In genomic region chr11:89969131-89969530, GRCm38 (mm10) we compare ENCODE assay signal across 34 mouse cellular contexts.
"Had no signal": no experiment of that assay in that cellular context is flagged by ENCODE, and none has a peak within 500 bp of the region (broad histone marks: within the 10 kb centered on the region; RNA-seq: fewer than 3 reads in every experiment).

No protein-coding gene starts in this region.

- DNase-seq: heart, postnatal 10 days; heart, postnatal 36 days; heart, postnatal 4 days; kidney, adult 11 months; kidney, adult 18-20 months; kidney, adult 2 months; kidney, adult 8-10 months; kidney, adult 9 months; kidney, postnatal 10 days; kidney, postnatal 14 days; kidney, postnatal 25 days; kidney, postnatal 36 days; kidney, postnatal 4 days; layer of hippocampus, adult 9-11 months; layer of hippocampus, postnatal 36 days had no signal

- H3K36me3 ChIP-seq: heart, embryonic 12.5 days; heart, embryonic 13.5 days; heart, embryonic 15.5 days; hindbrain, embryonic 10.5 days; hindbrain, embryonic 12.5 days; hindbrain, embryonic 13.5 days; hindbrain, embryonic 15.5 days; intestine, embryonic 15.5 days; kidney, embryonic 15.5 days had no signal

- H3K9me3 ChIP-seq: heart, embryonic 12.5 days; heart, embryonic 13.5 days; heart, embryonic 15.5 days; hindbrain, embryonic 10.5 days; hindbrain, embryonic 12.5 days; hindbrain, embryonic 13.5 days; hindbrain, embryonic 15.5 days; intestine, embryonic 15.5 days; kidney, embryonic 15.5 days had no signal

- H3K4me1 ChIP-seq: heart, embryonic 12.5 days; heart, embryonic 13.5 days; heart, embryonic 15.5 days; intestine, embryonic 15.5 days; kidney, embryonic 15.5 days had no signal

- H3K4me2 ChIP-seq: heart, embryonic 11.5 days; heart, embryonic 12.5 days; heart, embryonic 13.5 days; heart, embryonic 15.5 days; hindbrain, embryonic 12.5 days; hindbrain, embryonic 13.5 days; hindbrain, embryonic 14.5 days; hindbrain, embryonic 15.5 days; intestine, embryonic 15.5 days; kidney, embryonic 15.5 days had no signal

- H3K9ac ChIP-seq: heart, embryonic 12.5 days; heart, embryonic 13.5 days; heart, embryonic 15.5 days; hindbrain, embryonic 12.5 days; hindbrain, embryonic 13.5 days; hindbrain, embryonic 14.5 days; hindbrain, embryonic 15.5 days; intestine, embryonic 15.5 days; kidney, embryonic 15.5 days had no signal

- ATAC-seq: hindbrain, embryonic 16.5 days; hindbrain, postnatal 0 days; inflammation-experienced regulatory T-cells, adult 6 months; intestine, embryonic 15.5 days; intestine, embryonic 16.5 days; intestine, postnatal 0 days had no signal

- H3K27me3 ChIP-seq: heart, embryonic 12.5 days; heart, embryonic 15.5 days; hindbrain, embryonic 12.5 days; hindbrain, embryonic 13.5 days; hindbrain, embryonic 15.5 days; intestine, embryonic 15.5 days; kidney, embryonic 15.5 days had no signal

- H3K4me3 ChIP-seq: heart, embryonic 12.5 days; heart, embryonic 13.5 days; heart, embryonic 15.5 days; hindbrain, embryonic 10.5 days; hindbrain, embryonic 12.5 days; hindbrain, embryonic 13.5 days; hindbrain, embryonic 15.5 days; intestine, embryonic 15.5 days; kidney, embryonic 15.5 days; layer of hippocampus, adult 2 months; left cerebral cortex, adult 2 months had no signal

- H3K27ac ChIP-seq: heart, embryonic 13.5 days; heart, embryonic 15.5 days; hindbrain, embryonic 10.5 days; hindbrain, embryonic 12.5 days; hindbrain, embryonic 13.5 days; hindbrain, embryonic 14.5 days; hindbrain, embryonic 15.5 days; hindbrain, postnatal 0 days; intestine, embryonic 15.5 days; kidney, embryonic 15.5 days; kidney, postnatal 0 days; layer of hippocampus, adult 2 months; left cerebral cortex, adult 2 months had no signal
